Mouse (Mus musculus) Muller cell, postnatal 12 days (primary cell): ENCODE data around the gene Mms19.
A peak's percentile ranks its signal among the peaks of the same experiment; 100 is the strongest.

Source experiments
- DNase-seq: peaks from one replicate; pipeline ENCODE4 v3.0.0-alpha.2; 2015; ENCODE audit errors: inconsistent ontology term

Gene Mms19

DNA sequence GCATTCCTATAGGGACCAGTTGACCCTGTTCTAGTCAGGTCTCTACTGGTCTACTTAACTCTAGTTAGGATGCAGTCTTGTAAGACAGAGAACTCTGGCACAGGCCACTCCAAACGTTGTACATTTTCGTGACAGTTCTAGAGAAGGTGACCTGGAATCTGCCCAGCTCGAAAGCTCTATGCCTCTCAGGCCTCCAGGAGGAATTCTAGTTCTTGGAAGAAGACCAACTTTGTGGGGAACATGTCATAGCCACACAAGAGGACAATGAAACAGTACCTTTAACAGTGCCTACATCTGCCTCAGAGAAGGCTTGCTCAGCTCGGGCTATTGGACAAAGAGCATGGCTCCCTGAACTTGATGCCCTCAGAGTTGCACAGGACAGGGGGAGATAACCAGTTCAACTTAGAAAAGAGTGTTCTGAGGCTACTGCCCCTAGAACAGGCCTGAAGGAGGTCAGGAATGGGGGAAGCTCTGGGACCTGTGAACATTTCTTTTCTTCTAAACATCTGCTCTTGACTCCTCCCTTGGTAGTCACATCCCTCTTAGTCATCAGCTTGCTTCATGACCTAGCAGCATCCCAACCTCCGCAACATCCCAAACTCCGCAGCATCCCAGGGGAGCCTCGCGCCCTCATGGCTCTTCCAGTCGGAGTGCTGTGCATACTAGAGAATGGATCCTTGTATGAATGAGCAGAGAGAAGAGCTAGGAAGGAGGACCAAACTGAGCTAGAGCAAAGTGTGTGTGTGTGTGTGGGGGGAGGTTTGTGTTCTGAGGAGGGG lies 18.0 kb upstream of the Mms19 start:
- DNase-seq, result peak; percentile 51

DNA sequence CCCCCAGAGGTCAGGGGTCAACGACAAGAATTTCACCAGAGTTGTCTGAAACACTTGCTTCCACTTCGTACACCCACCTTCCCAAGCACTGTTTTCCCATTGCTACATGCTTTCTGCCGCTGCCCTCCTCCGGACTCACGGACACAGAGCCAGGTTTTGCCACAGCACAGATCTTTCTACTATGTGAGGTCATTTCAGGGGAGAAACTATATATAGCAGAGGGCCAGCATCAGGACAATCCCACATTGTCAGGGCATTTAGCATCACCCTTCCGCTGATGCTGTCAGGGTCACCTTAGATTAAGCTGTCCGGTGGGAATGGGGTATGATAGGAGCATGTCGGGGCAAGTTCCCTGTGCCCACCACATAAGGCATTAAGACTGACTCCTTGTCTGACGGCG lies 16.1 kb upstream of the Mms19 start:
- no peak for DNase-seq

DNA sequence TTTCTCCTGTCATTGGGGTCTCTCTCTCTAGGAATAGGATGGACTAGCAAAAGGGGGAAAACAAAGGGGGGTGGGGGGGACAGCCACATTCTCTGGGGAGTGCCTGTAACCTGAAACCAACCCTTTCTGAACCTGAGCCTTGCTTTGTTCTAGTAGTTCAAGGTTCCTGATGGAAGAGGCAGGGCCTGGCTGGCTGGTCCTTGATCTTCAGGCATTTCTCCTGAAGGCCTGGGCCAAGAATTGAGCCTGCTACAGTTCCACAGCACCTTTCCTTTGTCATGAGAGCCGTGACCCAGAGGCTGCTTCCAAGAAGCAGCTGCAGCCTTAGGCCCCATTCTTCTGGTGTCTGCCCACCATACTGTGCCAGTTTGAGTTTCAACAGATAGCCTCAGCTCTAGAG lies 14.5 kb upstream of the Mms19 start:
- DNase-seq, result no peak

DNA sequence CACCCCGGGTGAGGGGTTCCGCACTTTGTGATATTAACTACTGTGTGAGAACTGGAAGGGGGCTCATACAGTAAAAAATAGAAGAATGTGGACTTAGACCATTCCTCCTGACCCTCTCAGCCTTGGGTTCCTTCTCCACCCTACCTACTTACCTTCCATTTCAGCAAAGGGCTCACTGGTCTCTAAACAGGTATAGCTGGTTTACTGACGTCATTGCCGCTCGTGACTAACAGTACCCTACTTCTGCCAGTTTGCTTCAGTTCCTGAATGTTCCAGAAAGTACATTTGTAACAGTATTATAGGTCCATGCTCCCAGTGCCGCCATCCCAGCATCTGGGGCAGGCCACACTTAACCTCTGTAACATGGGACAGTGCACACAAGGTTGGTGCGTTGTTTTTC lies 13.1 kb upstream of the Mms19 start:
- no peak for DNase-seq

DNA sequence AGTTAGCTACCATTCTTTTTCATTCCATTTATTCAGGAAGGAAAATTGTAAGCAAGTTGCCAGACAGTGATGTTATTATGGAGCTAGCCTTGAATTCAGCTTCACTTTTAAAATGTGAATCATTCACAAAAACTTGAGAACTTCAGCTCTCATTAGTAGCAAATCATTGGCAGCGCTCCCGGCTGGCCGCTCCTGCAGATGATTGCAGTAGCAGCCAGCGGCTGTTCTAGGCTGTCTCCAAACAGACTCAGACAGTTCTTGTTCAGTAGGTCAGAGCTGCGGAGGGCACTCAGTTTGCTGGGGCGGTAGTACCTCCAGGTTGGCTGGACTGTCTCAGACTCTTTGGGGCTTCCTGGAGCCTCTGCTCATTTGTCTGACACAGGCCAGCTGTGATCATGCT lies 12.5 kb upstream of the Mms19 start:
- DNase-seq, result peak; percentile 92

DNA sequence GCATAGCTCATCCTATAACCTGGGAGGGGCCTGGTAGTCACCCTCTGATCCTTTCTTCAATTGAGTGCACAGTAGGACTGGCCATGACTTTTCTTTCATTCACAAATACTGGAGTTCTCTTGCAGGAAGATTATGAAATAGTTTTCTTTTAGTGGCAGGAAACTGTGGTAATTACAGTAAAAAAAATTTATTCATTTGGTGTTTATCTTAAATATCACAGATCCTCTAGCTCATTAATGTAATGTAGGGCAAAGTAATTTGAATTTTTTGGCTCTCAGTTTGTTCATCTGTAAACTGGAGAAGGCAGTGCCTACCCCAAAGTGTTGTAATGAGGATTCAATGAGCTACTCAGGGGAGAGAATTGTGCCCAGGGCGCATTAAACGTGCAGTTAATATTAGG lies 12.0 kb upstream of the Mms19 start:
- peak; percentile 76 for DNase-seq

DNA sequence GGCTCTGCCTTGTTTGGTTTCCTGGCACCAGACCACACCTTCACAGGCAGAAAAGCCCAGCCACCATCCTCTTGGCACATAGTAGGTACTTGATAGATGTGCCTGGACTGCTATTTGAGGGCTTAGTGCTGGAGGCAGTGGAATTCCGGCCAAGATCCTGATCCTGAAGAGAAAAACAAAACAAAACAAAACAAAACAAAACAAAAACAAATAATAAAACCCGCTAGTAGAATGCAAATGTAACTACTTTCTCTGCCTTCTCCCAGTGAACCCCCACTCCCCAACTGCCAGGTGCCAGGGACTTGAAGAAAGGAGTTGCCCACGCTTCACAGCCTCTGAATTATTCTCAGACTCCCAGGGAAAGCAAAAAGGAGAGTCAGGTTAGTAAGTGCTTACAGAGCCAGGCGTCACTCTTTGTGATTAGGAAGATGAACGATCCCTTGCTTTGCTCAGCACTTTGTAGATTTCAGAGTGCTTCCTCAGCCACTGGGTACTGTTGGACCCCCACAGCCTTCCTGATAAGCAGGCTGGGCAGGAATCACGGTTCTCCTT lies 11.0 kb upstream of the Mms19 start:
- no peak for DNase-seq

DNA sequence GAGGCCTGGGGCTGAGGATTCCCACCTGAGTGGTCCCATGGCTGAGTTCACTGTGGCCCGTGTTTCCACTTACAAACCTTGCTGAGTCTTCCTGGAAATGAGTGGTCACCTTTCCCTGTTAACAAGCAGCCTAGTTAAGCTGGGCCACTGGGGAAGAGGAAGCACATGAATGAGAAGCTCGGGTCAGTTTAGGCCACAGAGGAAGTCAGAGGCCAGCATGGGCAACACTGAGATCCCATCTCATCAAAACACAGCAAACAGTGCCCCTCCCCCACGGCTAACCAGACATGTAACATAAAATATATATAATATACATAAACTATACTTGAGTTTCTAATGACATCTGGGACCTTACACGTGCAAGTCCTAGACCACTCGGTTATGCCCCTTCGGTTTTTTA lies 8.9 kb upstream of the Mms19 start:
- DNase-seq, result no peak

DNA sequence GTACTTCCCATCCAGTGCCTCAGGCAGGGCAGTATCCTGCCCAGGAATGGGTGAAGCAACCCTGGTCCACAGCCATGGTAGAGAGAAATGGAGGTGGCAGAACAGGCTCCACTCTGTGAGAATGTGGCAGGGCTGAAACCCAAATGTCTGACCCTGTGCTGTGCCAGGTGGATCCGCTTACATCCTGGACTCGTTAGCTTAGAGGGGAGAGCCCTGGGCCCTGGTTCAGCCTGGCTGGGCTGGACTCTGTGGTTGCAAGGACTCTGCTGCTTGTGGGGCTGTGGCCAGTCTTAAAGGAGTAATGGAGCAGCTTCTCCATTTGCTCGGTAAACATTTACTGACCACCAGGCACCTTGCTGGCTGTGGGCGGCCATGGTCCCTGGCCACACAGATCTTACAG lies 6.2 kb upstream of the Mms19 start:
- DNase-seq, result no peak

DNA sequence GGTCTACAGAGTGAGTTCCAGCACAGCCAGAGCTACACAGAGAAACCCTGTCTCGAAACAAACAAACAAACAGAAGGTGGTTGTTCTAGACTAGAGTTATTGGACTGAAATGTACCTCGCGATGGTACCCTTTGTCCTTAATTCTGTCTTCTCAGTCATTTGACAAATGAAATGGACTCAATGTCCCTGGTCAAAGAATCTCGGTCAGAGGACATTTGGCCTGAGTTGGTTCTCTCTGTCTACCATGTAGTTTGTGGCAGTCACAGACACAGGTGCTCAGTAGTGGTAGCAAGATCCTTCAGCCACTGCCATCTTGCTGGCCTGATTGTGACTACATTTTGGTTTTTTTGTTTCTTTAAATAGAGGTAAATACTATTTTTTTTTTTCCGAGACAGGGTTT lies 5.0 kb upstream of the Mms19 start:
- no peak for DNase-seq

DNA sequence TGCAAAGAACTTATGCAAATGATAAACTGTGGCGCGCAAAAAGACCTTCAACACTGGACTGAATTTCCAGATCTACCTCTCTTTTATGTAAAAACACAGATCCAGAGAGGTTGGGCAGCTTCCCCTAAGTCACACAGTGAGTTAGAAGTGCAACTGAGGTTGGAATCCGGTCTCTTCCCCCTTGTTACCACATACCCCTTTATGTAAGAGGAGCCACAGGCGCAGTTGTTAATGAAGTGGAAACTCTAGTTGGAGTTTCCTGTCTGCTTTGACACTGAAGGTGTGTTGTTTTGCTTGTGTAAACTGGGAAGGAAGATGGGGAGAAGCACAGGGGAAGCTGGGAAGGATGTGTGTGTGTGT lies 1.8 kb upstream of the Mms19 start:
- DNase-seq, result peak; percentile 50

DNA sequence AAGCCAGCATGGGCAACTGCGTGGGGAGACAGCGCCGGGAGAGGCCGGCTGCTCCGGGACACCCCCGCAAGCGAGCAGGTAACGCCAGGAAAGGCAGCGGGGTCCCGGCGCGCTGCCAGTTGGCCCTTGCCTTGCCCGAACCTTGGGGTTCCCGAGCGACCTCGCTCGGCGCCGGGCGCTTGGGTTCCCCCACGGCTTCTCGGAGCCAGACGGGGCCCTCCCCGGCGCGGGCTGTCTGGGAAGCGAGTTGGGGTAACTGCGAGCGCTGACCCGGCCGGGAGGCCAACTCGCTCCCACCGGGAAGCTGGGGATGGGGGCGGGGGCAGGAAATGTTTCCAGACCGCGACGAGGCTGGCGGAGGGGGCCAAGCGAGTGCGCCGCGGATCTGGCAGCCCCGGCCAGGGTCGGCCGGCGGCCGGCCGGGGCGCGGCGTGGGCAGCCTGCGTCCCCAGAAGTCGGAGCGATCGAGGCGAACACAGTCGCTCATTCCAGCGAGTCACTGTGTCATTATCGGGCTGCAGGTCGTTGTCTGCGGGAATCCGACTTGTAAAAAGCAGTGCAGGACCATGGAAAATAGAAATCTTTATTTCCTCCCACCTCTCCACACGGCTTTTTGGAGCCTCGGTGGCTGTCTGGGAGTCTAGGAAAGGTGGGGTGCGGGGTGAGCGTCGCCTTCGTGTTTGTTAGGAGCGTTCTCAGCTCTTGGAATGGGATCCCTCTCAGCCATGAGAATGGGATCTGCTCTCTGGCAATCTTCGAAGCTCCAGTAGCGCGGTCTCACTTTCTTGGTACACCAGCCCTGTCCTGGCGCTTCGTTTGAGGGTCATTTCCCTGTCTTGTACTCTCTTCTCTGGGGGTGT lies 1.2 kb upstream of the Mms19 start:
- DNase-seq, result peak; percentile 65

DNA sequence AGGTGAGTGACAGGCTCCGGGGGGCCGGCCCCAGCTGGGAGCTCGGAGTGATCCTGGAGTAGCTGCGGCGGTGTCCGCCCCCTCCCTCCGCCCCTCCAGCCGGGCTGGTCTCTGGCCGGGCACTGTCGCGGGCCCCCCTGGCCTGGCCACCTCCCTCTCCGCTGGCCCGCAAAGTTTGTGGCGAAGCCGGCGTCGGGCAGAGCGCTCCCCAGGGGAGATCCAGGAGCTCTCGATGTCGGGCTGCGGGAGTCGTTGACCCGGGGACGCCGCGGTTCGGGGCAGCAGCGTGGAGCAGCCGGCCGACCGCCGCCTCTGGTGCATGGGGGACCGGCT lies 604 bp upstream of the Mms19 start, which contains the start of gene Ubtd1:
Ubtd1 (plus strand) TSS at position 169 of the 333 bp plus-strand sequence.
- no peak for DNase-seq

DNA sequence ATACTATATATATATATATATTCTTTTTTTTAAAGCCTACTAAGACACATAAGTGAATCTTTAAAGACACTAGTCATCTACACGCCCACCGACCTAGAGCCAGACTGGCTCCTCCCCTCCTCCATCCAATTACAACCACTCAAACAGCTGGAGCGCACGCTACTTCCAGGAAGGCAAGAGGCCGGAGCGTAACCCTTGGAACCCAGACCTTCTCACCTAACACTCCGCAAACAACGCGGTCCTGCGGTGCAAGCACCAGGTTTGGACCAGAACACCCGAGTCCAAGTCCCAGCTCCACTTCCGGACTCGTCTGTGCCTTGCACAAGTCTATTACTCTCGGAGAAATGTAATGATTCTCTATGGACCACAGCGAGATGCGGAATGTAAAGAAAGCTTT lies 537 bp downstream of the Mms19 start:
- DNase-seq, result no peak

DNA sequence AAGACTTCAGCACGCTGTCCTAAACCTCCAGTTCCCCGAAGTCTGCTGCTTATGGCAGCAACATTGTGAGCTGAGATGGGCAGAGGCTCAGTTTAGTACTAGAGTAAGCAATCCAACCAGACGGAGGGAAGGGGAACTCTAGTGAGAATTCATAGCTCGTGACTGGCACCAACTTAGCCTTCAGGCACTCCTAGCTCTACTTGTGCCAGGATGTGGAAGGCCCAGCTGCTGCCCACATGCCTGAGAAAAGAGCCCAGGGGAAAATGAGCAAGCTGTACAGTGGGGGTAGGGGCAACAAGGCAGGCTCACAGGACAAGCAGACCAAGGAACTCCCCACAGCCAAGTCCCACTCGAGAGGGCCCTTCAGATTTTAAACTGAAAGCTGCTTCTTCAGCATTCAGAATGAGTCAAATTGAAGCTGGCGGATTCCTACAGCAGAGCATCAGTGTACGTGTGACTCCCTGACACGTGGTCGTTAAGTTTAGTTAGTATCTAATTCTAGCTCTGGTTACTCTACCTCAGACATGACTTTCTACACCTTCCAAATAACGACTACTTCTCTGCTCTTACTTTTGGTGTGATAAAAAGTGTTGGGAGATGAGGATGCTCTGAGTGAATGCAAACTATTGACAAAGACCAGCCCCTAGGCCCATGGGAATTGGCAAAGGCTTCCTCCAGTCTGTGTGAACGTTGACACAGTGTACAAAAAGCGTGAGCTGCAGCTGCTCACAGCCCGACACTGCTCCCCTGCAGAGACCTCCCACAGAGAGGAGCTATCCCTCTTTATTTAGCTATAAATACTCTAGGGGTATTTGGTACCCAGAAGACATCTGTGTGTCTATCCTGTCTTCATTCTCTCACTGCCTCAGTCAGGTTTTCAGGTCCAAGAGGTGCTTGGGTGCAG lies 6.8 kb downstream of the Mms19 start:
- peak; percentile 45 for DNase-seq

DNA sequence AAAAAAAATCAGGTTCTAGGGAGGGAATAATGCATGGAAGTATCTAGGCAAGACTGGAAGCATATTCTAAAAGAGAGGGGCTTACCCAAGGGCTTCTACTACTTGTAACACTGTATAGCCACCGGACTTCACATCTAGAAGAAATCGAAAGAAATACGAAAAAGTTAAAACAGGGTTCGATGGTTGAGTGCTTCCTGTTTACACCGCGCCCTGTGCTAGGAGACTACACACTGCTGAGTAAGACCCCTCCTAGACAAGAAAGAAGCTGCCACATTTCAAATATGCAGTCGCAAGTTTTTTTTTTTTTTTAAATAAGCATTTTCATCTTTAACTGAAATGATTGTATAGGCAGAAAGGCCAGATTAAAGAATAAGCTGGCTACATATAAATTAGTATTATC lies 11.3 kb downstream of the Mms19 start:
- no peak for DNase-seq

DNA sequence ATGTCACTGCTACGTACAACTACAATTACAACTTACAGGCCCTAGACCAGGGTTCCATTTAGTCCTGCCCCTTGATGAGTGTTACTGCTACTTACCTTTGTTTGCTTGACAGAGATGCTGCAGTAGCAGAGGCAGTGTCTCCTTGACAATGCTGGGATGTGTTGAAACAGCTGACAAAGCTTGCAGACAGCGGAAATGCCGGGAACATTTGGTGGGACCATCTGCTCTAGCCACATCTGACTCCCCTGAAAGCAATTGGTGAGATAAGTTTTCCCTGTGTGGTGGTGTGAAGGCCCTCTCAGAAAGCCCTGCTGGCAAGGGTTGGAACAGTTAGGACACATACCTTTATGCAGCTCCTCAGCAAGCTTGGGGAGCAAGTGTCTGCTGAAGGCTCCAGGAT lies 27.4 kb downstream of the Mms19 start:
- no peak for DNase-seq

DNA sequence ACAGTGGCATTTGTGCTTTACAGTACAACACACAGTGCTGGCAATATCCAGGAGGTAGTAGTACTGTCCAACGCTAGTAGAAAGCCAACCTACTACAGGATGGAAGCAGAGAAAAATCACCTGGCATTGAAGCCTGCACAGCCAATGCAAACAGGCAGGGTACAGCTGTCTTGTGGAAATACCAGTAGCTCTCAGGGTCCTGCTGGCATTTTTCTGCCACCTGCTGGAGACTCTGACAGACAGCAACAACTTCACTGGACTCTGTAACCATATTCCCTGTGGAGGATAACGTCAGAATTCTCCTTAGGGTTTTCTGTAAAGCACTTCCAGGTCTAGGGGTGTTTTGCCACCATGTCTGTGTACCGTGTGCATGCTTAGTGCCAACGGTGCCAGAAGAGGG lies 28.7 kb downstream of the Mms19 start:
- DNase-seq, result no peak

DNA sequence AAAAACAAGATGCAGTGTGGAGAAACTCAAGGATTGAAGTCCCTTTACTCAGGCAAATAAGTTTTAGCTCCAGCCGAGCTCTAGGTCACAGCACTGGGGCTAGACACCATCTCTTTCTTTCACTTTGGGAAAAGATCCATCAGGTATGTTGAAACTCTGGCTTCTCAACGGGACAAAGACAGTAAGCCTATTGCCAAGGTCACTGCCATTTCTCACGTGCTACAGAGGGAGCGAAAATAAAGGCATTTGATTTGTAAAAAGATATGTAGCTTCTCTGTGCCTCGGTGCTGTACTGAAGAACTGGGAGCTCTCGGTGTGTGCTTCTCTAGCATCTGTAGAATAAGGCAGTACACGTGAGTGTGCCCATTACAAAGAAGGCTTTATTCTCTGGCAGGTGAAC lies 37.1 kb downstream of the Mms19 start:
- no peak for DNase-seq

DNA sequence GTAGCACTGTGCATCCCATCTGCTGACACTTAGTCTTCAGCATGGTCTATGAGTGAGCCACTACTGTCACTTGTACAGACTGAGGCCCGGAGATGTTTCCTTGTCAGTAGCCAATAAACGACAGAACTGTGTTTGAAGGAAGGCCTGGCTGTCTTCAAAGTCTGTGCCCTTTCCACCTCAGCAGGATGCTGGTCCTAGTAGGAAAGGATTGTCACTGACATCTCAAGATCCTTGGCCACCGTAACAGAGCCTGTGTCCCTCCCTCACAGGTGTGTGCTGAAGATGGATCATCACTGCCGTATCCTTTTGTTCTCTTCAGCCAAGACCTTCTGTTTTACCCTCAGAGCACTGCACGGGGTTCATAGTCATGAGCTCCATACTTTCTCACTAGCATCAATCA lies 42.4 kb downstream of the Mms19 start:
- no peak for DNase-seq

DNA sequence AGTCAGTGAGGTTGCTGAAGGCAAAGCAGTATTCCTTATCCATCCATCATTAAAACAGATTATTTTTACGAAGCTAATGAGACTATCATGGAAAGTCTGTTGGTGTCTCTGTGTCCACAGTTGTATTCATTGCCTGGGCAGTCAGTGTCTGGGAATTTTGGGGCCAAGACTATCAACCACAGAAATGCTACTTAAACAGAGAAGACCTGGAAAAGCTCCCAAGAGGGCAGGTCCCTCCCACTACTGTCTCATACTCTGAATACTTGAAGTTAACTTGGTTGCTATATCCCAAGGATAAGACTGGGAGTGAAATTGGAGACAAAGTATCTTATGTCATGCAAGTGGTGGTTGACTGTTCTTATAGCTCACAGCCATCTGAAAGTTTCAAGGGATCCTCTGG lies 45.0 kb downstream of the Mms19 start:
- DNase-seq, result peak; percentile 88

DNA sequence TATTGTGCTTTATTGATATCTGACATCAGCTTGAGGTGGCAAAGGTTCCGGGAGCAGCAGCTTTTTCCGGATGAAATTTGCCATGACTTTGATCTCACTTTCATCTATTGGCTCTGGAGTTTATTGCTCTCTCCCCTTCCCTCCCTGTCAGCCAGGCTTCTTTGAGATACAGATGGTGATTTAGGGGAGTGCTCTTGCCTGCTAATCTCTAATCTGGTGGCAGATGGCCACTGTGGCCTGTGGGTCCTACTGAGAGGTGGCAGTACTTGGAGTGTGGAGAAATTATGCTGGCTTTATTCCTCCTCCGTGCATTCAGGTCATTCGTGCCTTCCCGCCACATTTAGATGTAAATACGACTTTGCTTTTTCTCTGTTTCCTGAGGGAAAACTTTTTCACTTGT lies 46.8 kb downstream of the Mms19 start:
- DNase-seq, result peak; percentile 7
